Mouse (Mus musculus) central nervous system, embryonic 14 days (tissue): ENCODE results near the gene Lef1. TPM values are rescaled to one million over a fixed set of nuclear protein-coding genes. Genes with fewer than 3 reads are reported as not detected.

Experiments
- polyA plus RNA-seq: library from polyadenylated mRNA; depleted of rRNA; stranded (reverse); fragments of >200 nt; gene quantifications from 2 replicates; pipeline ENCODE4 v1.2.3, GENCODE M21; 2012; rRNA removed

Gene Lef1
- 22.7 and 37.0 TPM in 2 replicates for polyA plus RNA-seq

GRCm38 (mm10) chr3:131110191-131111150, at the start of gene Lef1:
Lef1 (plus strand) TSS chr3:131110471.

GRCm38 (mm10) chr3:131271559-131272373, 161.5 kb downstream of the Lef1 start, which contains the start of gene Hadh:
Hadh (minus strand) TSS chr3:131272101.

Other genes with a start within 250 kb of the Lef1 start
- gene Hadh, start 161.6 kb downstream of the Lef1 start, polyA plus RNA-seq, result 29.4 and 39.7 TPM in 2 replicates
- gene Cyp2u1, start 192.8 kb downstream of the Lef1 start, polyA plus RNA-seq, result 2.6 and 3.1 TPM in 2 replicates